Mouse (Mus musculus) adrenal gland, adult 8-10 months (tissue): ENCODE data around the gene Tbc1d22a. TPM values are rescaled to one million over a fixed set of nuclear protein-coding genes. Genes with fewer than 3 reads are reported as not detected.
A peak's percentile ranks its signal among the peaks of the same experiment; 100 is the strongest.
"Not testable (repeated sequence)": the region's sequence is repeated elsewhere in the genome, so short reads cannot be mapped to it uniquely, and the experiment has no call there.

Source experiments
- DNase-seq: peaks from one replicate; pipeline ENCODE4 v3.0.0; 2022
- total RNA-seq, 4 experiments: library from RNA; stranded (reverse); gene quantifications; 2 replicates each; pipeline ENCODE4 v1.2.4; 2022

The Tbc1d22a gene
- total RNA-seq = 10 to 100 TPM; 36.6 to 49.1 (median 43.4) TPM

DNA sequence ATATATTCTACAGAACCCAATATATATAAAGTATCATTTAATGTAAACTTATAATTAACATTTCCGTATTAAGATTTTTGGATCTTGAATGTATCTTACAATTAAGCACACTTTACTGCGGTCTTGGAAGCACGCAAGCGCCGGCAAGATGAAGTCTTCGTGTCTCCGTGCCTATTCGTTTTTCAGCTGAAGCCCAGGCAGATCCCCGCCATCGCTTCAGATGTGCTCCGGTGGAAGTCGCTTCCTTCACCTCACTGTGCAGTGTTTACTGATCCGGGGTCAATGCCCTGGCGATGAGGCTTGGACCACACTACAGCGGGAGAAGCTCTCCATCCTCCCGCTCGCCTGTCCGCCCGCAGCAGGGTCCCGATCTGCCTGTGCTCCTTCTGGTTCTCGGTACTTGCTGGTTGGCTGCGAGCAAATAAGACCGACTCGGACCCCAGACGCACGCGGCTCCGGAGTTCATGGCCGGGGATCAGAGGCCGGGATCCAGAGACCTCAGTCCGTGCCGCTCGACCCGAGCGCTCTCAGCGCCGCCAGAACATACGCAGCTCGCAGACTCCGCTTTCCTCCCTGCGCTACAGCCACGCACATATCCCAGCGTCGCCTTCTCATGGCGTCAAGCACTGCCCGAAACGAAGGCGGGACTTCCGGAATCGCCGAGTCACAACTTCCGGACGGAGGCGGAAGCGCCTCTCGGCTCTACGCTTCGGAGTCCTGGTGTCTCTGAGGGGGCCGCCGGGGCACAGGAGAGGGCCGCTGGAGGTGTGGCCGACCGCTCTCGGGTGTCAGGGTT is at the start of gene Tbc1d22a:
Gene Tbc1d22a (plus strand): TSS at position 707 of the 796 bp plus-strand sequence.
- DNase-seq = peak; percentile 90

DNA sequence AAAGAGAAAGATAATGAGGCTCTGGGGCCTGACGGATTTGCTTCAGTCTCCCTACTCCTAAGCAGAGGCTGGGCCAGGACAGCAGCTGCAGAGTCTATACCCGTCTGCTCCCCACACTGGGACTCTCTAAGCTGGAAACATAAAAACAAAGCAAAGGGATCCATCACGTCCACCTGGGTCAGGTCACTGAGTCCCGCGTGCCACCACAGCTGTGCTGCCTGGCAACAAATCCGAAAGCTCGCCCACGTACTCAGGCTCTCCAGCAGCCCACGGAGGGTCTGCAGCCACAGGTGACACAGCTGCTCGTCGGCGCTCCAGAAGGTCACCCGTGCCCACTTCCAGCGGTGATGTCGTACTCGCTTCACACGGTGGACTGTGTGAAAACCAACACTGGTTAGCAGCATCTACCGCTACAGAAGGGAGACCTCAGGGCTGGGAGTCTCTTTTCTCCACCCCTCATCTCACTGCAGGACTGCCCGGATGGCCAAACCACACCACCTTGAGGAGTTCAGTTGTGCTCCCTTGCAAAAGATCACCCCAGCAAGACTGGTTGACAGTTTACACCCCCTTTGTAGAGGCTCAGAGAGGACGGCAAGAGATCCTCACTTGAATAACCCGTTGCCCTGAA is 49.4 kb upstream of the Tbc1d22a start:
- DNase-seq = no peak

GRCm38 (mm10) chr15:86165811-86166590 is 48.3 kb upstream of the Tbc1d22a start:
- no peak for DNase-seq

- DNase-seq = no peak
Measured at GRCm38 (mm10) chr15:86167032-86167655, 47.1 kb upstream of the Tbc1d22a start.

DNA sequence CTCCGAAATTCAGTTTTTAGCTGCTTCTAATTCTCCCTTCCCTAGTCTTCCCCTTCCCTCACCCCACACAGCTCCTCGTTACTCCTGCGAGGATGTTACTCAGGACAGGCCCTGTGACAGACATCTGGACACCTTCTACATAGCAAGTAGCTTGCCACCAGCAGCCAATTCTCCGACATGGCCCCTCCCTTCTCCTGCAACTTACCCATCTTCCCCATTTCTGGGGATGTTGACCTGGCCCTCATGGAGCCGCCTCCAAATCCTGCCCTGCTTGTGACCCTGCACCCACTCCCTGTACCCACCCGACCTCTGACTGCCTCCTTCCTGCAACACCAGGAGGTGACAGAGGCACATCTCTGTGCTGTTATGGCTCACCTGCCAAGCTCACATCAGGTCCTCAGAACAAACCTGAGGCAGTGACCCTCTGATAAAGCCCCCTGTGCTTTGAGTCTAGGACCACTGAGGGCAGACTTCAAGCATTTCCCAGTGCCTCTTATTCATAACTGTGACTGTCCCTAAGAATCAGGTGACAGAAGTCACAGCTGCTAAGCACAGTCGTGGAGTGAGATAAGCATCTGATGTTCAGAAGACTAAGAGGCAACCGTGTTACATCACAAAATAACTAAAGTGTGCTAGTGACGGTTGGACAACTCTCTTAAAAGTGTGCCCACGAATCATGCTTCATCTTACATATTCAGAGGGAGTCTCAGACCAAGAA is 46.3 kb upstream of the Tbc1d22a start:
- DNase-seq = no peak

- no peak for DNase-seq
Measured at GRCm38 (mm10) chr15:86168505-86168867, 45.8 kb upstream of the Tbc1d22a start.

- DNase-seq = no peak
Measured at GRCm38 (mm10) chr15:86168941-86169816, 45.1 kb upstream of the Tbc1d22a start.

- DNase-seq = no peak
Measured at GRCm38 (mm10) chr15:86169817-86170110, 44.5 kb upstream of the Tbc1d22a start.

DNA sequence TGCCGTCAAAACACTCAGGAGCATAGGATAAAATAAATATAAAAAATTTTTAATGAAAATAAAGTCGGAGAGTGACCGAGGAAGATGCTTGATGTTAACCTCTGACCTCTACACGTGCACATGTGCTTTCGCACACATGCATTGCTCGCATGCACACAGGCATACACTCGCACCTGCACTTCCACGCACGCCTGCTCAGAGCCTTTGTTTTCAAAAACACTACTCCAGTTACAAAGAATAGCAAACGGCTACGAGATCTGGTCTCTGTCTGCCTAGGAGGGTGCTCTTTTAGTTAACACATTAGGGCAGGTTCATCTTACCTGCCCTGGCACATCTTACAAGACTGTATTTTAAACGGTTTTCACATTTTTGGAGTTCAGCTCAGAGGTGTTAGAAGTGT is 42.9 kb upstream of the Tbc1d22a start:
- no peak for DNase-seq

GRCm38 (mm10) chr15:86172124-86172523 is 42.1 kb upstream of the Tbc1d22a start:
- no peak for DNase-seq

DNA sequence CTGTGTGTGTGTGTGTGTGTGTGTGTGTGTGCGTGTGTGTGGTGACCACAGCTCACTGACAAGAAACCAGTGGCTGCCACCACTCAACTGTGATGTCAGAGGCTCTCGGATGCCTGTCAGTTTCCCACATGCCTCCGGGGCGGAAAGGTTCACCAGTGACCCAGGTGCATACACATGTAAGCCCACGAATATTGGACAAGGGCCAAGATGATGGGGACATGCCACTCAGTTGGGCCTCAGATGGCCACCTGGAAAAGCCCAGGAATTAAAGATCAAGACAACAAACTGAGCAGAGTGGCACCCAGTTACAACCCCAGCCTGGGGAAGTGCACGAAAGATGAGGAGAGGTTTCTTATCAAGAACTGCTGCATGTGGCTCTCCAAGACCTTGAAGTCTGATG is 41.7 kb upstream of the Tbc1d22a start:
- DNase-seq = no peak

DNA sequence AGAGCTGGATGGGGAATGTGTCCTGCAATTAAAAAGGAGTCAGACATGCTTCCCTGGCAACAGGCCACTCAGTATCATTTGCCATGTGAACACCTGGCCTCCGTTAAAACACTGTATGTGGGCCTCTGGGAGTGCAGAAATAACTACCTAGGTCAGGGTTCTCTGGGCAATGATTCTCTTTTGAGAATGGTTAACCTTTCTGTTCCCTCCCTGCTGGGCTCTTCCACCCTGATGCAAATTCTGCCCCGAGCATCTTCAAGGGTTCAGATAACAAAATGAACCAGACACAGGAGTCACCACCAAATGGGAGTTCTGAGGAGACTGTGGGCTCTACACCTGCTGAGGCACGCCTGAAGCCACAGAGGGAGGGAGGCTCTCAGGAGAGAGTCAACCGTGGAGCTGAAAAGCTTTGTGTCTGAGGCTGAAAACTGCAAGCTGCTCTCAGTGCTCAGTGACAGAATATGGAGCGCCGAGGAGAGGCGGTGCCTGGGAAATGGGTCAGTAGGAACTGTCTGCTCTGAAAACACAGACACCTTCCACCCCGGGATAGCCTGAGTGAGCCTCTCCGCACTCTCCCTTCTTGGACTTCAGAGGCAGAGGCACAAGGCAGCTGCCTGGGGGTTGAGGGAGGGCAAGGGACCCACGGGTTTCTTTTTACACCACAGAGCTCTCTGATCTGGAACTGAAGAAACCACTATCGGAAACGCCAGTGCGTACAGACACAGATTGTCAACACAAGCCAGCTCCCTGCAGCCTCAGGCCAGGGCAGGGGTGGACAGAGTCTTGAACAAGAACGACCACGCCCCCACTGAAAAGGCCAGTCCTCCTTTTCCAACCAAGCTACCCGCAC is 40.9 kb upstream of the Tbc1d22a start:
- DNase-seq = no peak

DNA sequence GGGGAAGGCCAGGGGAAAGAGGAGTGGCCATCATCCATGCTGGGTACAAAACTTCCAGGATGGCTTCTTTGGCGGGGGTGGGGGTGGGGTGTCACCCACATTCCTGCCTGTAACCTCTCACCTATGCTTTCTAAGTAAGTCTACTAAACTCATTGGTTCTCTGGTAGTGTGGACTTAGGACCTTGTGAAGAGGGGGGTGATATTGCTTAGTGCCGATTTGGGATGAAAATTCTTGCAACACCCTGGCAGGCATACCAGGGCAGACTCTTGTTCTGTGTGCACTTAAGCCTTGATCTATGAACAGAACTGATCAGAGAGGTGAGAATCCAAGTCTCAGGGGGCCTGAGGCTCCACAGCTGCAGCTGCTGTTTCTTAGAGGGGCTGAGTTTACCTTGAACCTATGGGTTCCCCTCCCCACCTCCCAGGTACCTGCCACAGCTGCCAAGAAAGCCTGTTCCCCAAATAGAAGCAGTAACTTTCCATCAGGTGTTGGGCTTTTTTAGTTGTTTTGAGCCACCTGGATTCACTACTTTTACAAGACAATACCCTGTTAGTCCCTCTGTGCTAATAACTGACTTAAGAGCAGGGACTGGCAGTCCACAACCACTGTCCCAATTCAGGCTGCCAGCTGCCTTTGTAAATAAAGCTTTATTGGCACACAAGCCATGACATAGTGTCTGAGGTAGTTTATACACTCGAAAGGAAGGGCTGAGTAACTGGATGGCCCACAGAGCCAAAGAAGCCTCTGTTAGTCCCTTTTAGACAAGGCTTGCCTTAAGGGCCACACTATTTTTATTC is 38.8 kb upstream of the Tbc1d22a start:
- no peak for DNase-seq

DNA sequence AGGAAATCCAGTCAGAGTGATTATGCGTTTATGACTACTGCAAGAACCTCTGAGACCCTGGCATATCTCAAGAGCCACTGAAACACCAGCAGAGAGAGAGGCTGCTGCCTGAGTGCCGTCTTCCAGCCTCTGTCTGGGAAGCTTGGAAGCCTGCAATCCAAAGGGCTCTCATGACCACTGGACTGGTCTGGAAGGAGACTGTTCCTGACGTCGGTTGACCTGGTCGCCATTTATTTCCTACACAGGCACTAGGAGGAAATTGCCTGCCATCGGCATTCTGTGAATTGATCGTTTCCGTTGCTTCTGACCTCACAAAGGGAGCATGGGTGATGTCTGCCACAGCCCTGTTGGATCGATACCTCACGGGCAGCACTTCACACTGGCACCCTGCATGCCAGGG is 38.1 kb upstream of the Tbc1d22a start:
- no peak for DNase-seq

DNA sequence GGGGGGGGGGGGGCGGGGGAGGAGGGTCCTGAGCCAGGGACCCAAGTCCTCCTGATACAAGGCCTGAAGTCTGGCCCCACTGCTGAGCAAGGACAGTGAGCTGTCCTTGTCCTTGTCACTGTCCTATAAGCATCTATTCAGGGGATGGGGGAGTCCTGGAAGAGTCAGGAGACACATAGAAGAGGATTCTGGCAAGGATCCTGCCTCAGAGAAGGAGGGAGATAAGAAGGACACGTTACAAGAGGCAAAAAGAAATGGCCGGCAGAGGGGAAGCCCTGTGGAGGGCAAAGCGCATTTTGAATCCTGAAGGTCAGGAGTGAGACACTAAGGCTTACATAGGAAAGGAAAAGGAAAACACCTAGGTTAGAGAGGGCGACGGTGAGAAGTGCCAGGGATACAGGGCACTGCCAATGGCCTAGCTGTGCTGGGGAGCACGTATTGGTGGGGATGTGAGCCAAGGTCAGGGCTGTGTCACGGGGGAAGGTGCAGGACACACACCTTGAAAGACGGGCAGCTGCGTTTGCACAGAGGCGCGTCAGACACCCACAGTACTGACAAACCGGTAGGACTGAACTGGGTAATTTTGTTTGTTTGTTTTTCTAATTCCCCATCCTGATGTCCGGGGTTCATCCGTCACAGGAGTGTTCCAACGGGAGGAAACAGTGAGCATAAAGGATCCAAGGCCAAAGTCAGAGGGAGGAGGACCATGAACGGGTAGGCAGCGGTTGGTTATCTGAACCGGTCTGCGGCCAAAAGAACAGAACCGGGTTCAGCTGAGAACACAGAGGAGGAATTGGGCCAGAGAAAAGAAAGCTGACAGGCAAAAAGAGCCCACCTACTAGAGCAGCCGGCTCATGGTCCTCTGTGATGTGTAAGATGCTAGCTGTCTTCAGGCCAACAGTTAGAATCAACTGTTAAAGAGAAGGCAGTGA is 37.2 kb upstream of the Tbc1d22a start:
- no peak for DNase-seq

DNA sequence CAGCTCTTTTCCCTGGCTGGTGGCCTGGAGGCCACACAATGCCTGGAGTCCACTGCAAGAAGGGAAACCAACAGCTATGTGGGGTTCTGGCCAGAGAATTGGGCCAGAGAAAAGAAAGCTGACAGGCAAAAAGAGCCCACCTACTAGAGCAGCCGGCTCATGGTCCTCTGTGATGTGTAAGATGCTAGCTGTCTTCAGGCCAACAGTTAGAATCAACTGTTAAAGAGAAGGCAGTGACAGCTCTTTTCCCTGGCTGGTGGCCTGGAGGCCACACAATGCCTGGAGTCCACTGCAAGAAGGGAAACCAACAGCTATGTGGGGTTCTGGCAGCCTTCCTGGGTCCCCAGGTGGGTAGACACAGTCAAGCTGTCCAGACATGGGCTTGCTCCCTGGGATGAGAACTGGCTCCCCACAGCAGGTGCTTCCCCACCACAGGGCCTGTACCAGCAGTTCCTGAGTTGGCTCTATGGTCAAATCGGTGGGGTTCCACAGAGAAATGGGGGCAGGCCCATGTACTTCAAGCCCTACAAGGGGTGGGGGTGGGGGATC is 36.5 kb upstream of the Tbc1d22a start:
- not testable (repeated sequence) for DNase-seq

DNA sequence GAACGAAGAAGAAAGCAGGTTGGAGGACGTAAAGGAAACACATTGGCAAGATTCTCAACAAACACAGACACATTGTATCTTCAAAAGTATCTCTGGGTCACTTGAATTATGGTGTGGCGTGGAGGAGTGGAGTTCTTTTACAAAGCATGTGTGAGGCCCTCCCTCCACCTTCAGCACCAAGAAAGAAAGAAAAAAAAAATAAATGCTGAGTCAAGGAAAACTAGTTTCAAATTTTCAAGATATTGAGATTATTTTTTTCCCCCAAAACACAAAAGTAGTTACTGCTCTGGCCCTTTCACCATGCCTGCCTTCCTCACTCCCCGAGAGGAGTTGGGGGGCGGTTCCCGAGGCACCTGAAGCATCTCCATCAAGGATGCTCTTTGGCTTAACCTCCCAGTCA is 35.7 kb upstream of the Tbc1d22a start:
- DNase-seq = no peak

- DNase-seq = no peak
Measured at GRCm38 (mm10) chr15:86180427-86180826, 33.8 kb upstream of the Tbc1d22a start.
